Mouse (Mus musculus): ENCODE results near the gene Dok5. TPM values are rescaled to one million over a fixed set of nuclear protein-coding genes. Genes with fewer than 3 reads are reported as not detected.

The Dok5 gene
- polyA plus RNA-seq (2015; fragmentation: Nextera tagmentation; extraction: Ambion mirVana), result 0.21 and 0.34 TPM in 2 replicates

DNA sequence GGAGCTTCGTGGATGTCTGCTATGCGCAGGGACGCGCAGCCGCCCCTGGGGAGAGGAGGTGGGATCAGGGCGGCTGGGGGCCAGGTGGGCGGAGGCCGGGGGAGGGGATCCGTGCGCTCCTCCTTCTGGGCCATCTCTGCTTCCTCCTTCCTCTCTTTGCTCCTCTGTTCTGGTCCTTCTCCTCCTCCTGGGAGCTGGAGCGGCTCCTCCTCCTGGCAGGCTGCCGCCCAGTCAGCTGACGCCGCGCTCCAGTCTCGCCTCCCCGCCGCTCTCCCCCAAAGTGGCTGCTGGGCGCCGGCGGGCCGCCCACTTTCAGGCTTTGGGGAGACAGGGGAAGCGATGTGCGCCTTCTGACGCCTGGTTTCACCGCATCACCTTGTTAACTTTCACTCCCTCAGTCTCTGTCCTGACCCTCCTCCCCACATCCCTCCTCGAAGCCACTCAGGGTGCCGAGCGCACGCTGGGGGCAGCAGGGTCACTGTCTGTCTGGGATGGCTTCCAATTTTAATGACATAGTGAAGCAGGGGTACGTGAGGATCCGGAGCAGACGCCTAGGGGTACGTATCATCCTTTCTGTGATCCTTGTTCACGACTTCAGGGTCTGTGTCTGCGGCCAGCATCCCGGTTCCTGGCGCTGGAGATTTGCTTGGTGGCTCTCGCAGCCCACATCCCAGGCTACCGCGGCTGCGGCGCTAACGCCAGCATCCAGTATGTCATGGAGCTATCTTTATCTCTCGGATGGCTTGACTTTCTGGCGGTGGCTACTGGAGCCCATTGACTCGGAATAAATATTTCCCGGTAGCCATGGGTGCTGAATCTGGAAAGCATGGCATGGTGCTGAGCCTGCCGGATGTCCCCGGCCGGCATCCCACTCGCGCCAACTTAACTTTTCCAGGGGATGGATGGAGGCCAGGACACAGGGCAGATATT, at the start of gene Dok5:
TSS of gene Dok5 (plus strand) at position 176 of the 930 bp plus-strand sequence.
- TF ChIP-seq EP300 (IDR thresholded peaks at IDR 0.05; ENCODE audit: low read depth) (no peak), CTCF (IDR thresholded peaks at IDR 0.05; ENCODE audit: low read depth) (no peak)
- Histone ChIP-seq H3K4me2 (ENCODE audit: low read depth, low read length) (peak within 1 kb of the TSS; percentile 40; the same call in 1 of the 2 replicates), H3K4me1 (ENCODE audit: insufficient read depth) (no peaks in the 10 kb centered on the region), H3K27ac (ENCODE audit: low read depth) (no peak within 1 kb of the TSS), H3K4me3 (ENCODE audit: low read depth, low read length) (peak within 1 kb of the TSS; percentile 17; the same call in 1 of the 2 replicates), H3K36me3 (replicated peaks; ENCODE audit: insufficient read depth, low read length) (no peaks in the 10 kb centered on the region), H3K27me3 (ENCODE audit: insufficient read depth, low read length) (peaks cover 14% of the 10 kb centered on the region), H3K9ac (replicated peaks) (no peak within 1 kb of the TSS), H3K9me3 (ENCODE audit: low read length) (no peaks in the 10 kb centered on the region)
- DNase-seq (peak; percentile 19), ATAC-seq (no peak)
- 4% methylated on average over 44 of the region's 53 CpGs for WGBS (ENCODE audit: insufficient replicate concordance)

DNA sequence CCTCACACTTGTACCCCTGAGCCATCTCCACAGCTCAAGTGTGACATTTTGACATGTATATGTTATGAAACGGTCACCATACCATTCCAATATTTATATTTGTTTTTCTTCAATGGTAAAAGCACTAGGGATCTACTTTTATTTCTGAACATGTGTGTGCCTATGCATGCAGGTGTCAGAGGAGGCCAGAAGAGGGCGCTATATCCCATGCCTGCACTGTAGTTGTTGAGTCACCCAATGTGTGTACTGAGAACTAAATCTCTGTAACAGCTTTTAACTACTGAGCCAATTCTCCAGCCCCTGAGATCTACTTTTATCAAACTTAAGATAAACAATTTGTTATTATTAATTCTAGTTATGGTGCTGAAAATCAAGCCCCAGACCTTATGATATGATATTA, 48.2 kb upstream of the Dok5 start:
- H3K36me3 ChIP-seq (replicated peaks; ENCODE audit: insufficient read depth, low read length), result no peaks in the 10 kb centered on the region
- no peak overlapping the region for H3K27ac ChIP-seq (ENCODE audit: low read depth)
- H3K4me3 ChIP-seq (ENCODE audit: low read depth, low read length), result no peak overlapping the region
- WGBS (ENCODE audit: insufficient replicate concordance), result 75% methylated on average over 2 of the region's 2 CpGs
- no peaks in the 10 kb centered on the region for H3K4me1 ChIP-seq (ENCODE audit: insufficient read depth)
- DNase-seq (no peak), ATAC-seq (no peak)
- H3K9ac ChIP-seq (replicated peaks), result no peak overlapping the region
- H3K9me3 ChIP-seq (ENCODE audit: low read length), result no peaks in the 10 kb centered on the region
- no peak overlapping the region for H3K4me2 ChIP-seq (ENCODE audit: low read depth, low read length)
- TF ChIP-seq EP300 (IDR thresholded peaks at IDR 0.05; ENCODE audit: low read depth) (no peak), CTCF (IDR thresholded peaks at IDR 0.05; ENCODE audit: low read depth) (peak; percentile 23; the same call in 1 of the 2 replicates)
- H3K27me3 ChIP-seq (ENCODE audit: insufficient read depth, low read length), result no peaks in the 10 kb centered on the region

DNA sequence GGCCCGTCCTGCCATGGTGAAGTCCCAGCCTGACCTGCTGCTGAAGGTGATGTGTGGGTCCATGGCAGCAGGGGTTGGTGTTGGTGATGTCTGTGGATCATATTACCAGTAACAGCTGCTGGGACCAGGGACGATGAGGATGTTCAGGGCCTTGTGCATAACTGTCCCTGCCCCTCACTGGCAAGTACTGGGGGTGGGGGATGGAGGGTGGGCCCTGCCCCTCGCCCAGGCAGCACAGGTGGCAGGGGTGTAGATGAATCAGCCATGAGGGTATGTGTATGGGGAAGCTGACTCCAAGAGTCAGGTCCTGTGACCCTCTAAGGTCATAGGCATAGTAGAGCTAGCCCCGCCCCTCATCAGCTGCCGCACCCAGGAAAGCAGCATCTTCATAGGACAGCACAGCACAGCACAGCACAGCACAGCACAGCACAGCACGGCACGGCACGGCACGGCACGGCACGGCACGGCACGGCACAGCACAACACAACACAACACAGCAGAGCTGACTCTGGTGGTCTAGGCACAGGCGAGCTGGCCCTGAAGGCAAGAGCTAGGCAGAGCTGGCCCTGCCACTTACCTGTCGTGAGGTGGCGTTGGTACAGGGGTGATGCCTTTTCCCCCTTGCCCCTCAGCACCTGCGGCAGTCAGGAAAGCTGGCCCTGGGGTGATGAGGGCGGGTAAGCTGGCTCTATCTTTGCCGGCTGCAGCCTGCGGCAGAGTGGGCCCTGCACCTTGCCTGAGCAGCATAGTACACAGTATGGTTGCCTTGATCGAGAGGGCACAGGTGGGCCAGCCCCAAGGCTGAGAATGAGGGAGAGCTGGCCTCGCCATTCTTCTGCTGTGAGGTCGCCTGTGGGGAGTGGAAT, 36.3 kb upstream of the Dok5 start:
- Histone ChIP-seq H3K27me3 (ENCODE audit: insufficient read depth, low read length) (no peaks in the 10 kb centered on the region), H3K36me3 (replicated peaks; ENCODE audit: insufficient read depth, low read length) (no peaks in the 10 kb centered on the region), H3K9ac (replicated peaks) (no peak overlapping the region), H3K27ac (ENCODE audit: low read depth) (no peak overlapping the region), H3K4me2 (ENCODE audit: low read depth, low read length) (no peak overlapping the region), H3K4me3 (ENCODE audit: low read depth, low read length) (no peak overlapping the region), H3K9me3 (ENCODE audit: low read length) (no peaks in the 10 kb centered on the region), H3K4me1 (ENCODE audit: insufficient read depth) (no peaks in the 10 kb centered on the region)
- WGBS (ENCODE audit: insufficient replicate concordance), result 65% methylated on average over 22 of the region's 23 CpGs
- ATAC-seq (no peak), DNase-seq (no peak)
- TF ChIP-seq EP300 (IDR thresholded peaks at IDR 0.05; ENCODE audit: low read depth), result no peak
- TF ChIP-seq CTCF (IDR thresholded peaks at IDR 0.05; ENCODE audit: low read depth), result no peak

DNA sequence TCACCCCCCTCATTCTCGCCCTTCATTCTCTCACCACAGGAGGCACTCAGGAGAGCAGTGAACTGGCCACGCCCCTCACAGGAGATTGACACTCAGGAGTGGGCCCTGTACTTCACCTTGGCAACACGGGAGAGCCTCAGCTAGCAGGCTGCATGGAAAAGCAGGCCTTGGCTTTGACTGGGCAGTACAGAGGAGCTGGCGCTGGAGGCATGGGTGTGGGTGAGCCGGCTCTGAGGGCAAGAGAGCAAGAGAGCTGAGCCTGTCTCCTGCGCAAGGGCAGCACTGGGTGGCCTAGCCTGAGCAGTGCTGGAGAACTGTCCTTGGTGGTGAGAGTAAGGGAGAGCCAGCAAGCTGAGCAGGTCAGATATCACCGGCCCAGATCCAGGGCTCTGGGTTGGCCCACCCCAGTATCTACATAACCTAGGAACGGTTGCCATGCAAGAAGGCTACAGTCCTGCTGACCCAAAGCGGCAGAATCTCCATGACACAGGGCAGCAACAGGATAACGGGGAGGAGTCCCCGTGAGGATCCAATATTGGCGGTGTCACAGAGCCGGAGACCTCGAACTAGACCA, 35.6 kb upstream of the Dok5 start:
- DNase-seq, result no peak
- no peak overlapping the region for H3K4me2 ChIP-seq (ENCODE audit: low read depth, low read length)
- H3K9me3 ChIP-seq (ENCODE audit: low read length), result no peaks in the 10 kb centered on the region
- no peaks in the 10 kb centered on the region for H3K27me3 ChIP-seq (ENCODE audit: insufficient read depth, low read length)
- no peak overlapping the region for H3K27ac ChIP-seq (ENCODE audit: low read depth)
- H3K36me3 ChIP-seq (replicated peaks; ENCODE audit: insufficient read depth, low read length), result no peaks in the 10 kb centered on the region
- H3K4me3 ChIP-seq (ENCODE audit: low read depth, low read length), result no peak overlapping the region
- WGBS (ENCODE audit: insufficient replicate concordance), result 68% methylated on average over 13 of the region's 14 CpGs
- no peak for ATAC-seq
- H3K4me1 ChIP-seq (ENCODE audit: insufficient read depth), result no peaks in the 10 kb centered on the region
- TF ChIP-seq CTCF (IDR thresholded peaks at IDR 0.05; ENCODE audit: low read depth) (no peak), EP300 (IDR thresholded peaks at IDR 0.05; ENCODE audit: low read depth) (no peak)
- no peak overlapping the region for H3K9ac ChIP-seq (replicated peaks)

DNA sequence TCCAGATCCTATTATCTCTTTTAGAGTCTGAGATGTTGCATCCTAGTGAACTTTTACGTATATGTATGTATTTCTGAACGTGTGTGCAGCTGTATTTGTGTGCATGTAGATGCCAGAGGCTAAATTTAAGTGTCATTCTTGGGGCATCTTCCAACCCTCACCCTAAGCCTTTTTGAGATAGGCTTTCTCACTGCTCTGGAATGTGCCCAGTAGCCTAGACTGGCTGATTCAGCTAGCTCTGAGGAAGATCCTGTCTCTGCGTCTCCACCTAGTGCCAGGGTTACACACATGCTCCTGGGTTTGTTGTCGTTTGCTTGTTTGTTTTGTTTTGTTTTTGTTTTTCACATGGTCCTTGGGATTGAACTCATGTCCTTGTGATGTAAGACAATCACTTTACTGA, 31.1 kb upstream of the Dok5 start:
- H3K27me3 ChIP-seq (ENCODE audit: insufficient read depth, low read length), result no peaks in the 10 kb centered on the region
- DNase-seq, result no peak
- 77% methylated on average over 4 of the region's 4 CpGs for WGBS (ENCODE audit: insufficient replicate concordance)
- H3K4me2 ChIP-seq (ENCODE audit: low read depth, low read length), result no peak overlapping the region
- H3K9ac ChIP-seq (replicated peaks), result no peak overlapping the region
- H3K4me3 ChIP-seq (ENCODE audit: low read depth, low read length), result no peak overlapping the region
- no peaks in the 10 kb centered on the region for H3K4me1 ChIP-seq (ENCODE audit: insufficient read depth)
- H3K27ac ChIP-seq (ENCODE audit: low read depth), result no peak overlapping the region
- no peak for ATAC-seq
- TF ChIP-seq EP300 (IDR thresholded peaks at IDR 0.05; ENCODE audit: low read depth) (no peak), CTCF (IDR thresholded peaks at IDR 0.05; ENCODE audit: low read depth) (no peak)
- no peaks in the 10 kb centered on the region for H3K36me3 ChIP-seq (replicated peaks; ENCODE audit: insufficient read depth, low read length)
- no peaks in the 10 kb centered on the region for H3K9me3 ChIP-seq (ENCODE audit: low read length)
